Mouse (Mus musculus) monocyte, adult 5-6 weeks (primary cell): ENCODE data around the gene F10. TPM values are rescaled to one million over a fixed set of nuclear protein-coding genes. Genes with fewer than 3 reads are reported as not detected.

Experiments
- ATAC-seq: fragments of 153-309, 156-312 bp; replicated peaks from 2 replicates; pipeline ENCODE4 v1.8.0; 2017; ENCODE audit warnings: mild to moderate bottlenecking; ENCODE audit not compliant: low TSS enrichment, insufficient number of reproducible peaks, severe bottlenecking, poor library complexity, low FRiP score
- total RNA-seq: library from RNA; stranded (forward); fragments of 200-1000, 200-491, 200-594 nt; gene quantifications from 3 replicates; pipeline ENCODE4 v1.2.3, GENCODE M21; 2017

F10 gene
- 39.9 to 65.1 TPM (median 44.8 TPM) in 3 replicates for total RNA-seq

DNA sequence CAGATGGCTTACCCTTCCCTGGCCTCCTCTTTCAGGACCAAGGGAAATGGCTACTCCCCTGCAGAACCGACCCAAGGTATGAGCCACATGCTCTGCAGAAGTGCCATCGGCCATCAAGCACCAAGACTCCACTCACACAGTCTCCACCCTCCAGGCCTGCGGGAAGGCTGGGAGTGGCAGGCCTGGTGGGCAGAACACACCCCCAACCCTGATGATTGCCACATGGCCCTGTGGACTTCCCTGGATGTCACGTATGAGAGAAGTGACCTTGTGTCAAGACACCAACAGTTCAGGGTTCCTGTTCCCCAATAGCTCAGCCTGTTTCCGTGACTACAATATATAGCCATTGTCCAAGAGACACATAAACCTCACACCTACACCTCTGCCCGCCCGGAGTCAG lies at the start of gene F10:
TSS of gene F10 (plus strand) at position 294 of the 400 bp plus-strand sequence.
- peak; percentile 72 for ATAC-seq

DNA sequence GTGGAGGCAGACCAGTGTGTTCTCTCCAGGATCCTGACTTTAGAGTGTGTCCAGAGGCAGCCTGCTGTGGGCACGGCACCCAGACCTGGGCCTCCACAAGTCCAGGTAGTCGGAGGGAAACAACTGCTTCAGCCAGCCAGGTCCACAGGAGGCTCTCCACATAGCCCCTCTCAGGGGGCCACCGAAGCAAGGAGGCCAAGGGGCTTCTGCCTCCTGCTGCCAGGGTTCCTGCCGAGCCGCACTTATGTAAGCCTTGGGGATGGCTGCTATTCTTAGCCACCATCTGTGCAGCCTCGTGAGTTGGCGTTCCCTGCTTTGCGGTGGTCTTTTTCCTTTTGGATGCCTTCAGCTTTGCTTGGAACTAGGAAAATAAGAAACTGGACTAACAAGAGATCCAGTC lies 49.5 kb upstream of the F10 start:
- no peak for ATAC-seq

DNA sequence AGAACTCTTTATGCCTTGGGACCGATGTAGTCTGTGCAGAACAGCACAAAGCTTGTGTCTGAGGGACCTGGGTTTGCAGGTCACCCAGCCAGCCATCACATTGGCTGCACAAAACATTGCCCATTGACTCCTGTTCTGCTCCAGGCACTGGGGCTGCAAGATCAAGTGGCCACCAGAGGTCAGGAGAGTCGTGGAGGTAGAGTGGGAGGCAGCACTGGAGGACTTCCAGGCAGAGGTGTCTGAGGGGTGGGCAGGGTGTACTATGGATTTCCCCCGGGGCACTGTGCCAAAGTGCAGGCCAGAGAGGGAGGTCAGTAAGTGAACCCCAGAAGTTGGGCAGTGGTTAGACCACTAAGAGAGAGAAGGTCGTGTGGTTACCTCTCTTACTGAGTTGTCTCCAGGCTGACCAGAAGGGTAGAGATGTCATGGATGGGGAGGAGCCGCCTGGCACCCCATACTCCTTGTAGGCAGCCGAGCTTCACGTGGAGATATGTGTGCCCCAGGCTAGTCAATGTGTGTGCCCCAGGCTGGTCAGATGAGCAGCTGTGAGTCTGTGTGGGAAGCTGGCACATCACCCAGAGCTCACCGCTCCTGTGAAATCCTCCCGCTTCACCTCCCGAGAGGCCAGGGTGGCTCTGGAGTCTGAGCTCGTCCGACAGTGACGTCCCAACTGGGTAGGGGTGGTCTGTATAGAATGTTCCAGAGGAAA lies 48.2 kb upstream of the F10 start:
- ATAC-seq, result no peak

DNA sequence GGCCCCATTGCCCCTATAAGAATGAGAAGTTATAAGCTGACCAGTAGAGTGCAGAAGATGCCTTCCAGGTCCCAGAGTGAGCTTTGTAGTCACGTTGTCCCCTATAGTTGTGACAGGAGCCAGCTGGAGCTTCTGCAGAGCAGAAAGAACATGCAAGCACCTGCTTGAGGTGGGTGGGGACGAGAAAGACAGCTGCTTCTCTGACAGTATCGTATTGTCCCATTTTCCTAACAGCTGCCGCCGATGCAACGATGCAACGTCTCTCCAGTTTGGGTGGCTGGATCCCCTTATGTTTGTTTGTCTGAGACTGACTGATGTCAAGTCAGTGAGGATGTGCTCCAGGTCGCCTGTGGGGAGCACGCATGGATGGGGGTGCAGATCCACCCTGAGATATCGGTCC lies 45.7 kb upstream of the F10 start:
- no peak for ATAC-seq

DNA sequence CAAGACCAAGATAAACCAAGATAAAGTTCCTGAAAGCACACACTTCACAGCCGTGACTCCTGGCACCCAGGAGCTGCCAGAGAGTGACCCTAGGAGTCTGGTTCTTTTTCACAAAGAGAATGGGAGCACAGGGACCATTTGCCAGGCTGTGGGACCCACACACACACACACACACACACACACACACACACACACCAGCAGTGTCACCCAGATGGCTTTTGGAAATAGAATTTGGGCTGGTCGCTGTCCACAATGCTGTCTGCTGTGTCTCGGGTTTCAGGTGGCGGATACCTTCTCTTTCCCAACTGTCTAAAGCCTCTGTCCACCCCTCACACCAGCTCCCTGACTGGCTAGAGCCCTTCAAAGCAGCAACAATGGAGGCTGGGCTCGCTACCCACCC lies 42.6 kb upstream of the F10 start:
- no peak for ATAC-seq

DNA sequence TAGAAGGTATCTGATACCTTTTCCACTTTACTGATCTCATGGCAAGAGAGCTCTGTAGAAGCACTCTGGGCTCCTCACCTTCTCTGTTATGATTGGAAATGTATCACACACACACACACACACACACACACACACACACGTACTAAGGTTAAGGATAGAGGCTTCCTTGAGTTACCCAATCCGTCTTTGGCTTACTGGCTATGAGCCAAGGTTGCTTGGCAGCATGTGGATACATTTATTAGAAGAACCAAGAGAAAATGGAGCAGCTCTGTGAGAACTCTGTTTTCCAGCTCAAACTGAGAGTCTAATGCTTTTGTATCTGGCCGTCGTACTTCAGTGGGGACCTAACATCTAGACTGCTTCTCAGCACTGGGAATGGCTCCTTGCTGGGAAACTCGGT lies 41.6 kb upstream of the F10 start:
- ATAC-seq, result no peak

DNA sequence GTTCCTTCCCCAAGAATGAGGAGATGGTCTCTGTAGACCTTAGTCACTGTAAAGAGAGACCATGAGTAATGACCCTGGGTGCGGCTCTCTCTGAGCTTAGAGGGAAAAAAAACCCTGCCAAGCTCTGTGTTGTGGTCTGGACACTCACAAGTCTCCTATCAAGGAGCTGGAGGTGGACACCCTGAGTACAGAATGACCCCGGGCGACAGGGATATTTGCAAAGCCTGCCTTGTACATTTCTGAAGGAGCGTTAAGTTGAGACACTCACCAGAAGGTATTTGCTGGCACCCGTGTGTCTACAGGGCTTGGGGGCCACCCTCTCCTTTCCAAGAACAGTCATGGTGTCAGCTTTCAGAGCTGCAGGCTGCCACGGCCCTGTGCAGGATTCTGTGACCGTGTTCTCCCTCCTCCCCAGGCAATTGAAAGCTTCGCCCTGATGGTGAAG lies 40.3 kb upstream of the F10 start:
- ATAC-seq, result no peak

DNA sequence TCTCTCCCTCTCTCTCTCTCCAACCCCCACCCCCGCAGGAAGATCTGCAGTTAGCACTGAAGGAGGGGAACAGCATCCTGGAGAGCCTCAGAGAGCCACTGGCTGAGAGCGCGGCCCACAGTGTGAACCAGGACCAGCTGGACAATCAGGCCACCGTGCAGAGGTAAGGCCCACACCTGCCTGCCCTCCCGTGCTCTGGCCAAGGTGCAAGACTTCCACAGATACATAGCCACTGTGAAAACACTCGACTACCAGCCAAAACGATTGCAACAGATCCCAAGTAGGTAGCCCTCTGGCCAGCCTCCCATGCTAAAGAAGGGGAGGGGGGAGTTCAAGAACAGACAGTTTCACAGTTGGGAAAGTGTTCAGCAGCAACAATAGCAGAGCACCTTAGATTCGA lies 38.8 kb upstream of the F10 start:
- ATAC-seq, result no peak

DNA sequence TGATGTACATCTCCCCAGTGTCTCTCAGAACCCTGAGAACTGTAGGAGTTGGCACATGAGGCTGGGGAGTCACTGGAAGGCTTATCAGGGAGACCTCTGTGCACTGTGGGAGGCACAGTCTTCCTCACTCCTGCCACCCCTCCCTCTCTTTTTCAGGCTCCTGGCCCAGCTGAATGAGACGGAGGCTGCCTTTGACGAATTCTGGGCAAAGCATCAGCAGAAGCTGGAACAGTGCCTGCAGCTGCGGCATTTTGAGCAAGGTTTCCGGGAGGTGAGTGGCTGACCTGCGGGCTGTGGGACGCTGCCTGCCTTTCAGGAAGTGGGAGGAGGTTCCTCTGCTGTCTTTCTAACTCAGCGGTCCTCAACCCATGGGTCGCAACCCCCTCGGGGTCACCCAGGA lies 37.3 kb upstream of the F10 start:
- no peak for ATAC-seq

DNA sequence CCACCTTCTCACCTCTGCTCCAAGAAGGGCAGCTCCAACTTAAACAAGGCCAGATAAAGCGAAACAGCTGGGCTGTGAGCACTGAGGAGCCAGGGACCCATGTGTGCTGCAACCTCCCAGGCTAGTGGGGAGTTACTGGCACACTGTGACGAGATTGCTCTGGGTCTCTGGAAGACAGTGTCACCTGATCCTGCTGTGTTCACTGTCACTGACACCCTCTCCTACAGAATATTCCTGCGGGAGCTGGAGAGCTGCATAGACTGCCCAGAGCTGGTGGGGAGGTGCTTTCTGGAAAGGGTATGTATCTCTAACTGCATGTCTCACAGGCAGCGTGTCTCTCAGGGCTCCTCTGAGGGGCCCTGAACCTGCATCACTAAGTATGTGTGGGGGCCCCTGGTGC lies 29.6 kb upstream of the F10 start:
- no peak for ATAC-seq

DNA sequence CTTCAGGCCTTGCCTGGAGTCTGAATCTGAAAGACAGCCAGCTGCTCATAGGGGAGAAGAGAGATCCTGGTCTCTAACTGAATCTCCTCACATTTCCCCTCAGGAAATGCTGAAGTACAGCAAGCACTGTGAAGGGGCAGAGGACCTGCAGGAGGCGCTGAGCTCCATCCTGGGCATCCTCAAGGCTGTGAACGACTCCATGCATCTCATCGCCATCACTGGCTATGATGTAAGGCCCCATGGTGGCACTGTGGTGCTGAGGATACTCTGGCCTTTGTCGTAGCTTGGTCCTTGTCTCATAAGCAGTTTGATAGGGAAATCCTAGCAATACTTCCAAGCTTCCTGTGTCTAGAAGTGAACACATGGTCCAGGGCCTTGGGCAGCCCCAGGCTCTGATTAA lies 26.8 kb upstream of the F10 start:
- ATAC-seq, result peak; percentile 80

DNA sequence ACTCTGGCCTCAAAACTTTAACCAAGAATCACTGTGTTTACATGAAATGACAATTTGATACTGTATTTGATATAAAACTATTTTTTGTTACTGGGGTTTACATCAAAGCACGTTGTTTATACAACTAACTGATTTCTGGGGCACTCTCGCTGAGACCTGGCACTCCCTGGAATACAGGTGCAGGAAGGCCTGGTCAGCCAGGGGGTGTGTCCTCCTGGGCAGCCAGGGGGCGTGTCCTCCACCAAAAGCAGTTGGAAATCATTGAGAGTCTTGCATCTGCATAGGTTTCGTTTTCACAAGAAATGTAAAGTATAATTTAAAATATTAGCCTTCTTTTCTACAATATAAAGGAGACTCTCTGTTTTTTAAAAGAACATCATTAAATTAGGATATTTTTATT lies 17.5 kb upstream of the F10 start:
- ATAC-seq, result no peak

DNA sequence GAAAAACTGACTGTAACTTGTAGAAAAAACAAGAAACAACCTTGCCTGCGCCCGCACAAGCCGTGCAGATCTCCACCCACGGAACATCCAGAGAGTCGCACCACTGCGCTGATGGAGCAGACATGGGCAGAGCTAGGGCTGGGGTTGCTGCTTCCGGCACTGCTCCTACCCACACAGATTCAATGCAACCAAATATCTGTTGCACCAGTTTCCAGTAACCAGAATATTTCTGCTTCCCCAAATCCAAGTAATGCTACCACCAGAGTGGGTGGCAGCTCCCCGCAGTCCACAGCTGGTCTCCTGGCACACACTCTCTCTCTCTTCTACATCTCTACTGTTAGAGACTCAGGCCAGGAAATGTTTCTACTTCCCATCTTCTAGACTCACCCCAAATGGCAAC lies 15.3 kb upstream of the F10 start:
- ATAC-seq, result 0 out of 2 replicates have a peak, but pooled peaks have one; percentile 34

DNA sequence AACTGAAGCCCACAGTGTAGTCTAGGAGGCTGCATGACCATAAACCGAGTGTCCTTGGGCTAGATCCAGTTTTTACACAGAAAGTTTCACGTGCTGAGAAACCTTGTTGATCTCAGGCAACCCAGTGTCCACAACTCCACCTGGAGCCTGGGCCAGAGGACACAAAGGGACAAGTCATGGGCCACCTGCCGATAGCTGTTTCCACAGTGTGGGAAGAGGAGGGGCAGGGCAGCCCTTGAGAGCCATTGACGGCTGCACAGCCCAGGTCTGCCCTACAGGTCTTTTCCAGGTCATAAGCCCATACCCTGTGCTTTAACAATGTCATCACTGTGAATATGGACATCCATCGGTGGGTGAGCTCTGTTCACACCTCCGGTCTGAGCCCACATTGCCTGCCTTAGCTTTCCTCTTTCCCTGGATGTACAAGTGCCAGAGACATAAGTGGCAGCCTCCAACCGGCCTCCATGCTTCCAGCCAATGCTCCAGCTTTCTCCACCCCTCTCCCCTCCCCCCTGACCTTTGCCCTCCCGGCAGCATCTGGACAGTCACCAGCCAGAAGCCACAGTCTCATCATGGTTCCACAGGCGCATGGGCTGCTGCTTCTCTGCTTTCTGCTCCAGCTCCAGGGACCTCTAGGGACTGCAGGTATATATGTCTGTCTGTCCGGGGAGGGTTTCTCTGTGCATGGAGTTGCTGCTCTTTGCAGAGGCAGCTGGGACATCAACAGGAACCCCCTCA lies 11.5 kb upstream of the F10 start, which contains the start of gene F7:
TSS of gene F7 (plus strand) at position 548 of the 738 bp plus-strand sequence.
- ATAC-seq, result no peak

DNA sequence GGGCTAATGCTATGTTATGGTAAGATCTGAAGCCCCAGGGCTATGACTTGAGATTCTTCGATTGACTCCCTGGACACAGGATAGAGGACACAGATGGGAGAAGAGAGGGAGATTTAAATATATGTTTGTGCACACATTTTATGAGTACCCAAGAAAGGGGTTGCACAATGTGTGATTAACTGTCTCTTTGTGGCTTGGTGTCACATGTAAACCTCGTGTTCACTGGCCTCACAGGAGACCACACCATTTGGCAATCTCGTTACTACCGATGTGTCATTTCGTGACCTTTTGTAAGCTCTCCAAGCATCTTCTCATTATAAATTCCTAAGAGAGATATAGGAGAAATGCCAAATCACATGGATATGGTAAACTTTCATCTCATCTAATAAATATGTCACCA lies 9.5 kb upstream of the F10 start:
- ATAC-seq, result peak; percentile 67

DNA sequence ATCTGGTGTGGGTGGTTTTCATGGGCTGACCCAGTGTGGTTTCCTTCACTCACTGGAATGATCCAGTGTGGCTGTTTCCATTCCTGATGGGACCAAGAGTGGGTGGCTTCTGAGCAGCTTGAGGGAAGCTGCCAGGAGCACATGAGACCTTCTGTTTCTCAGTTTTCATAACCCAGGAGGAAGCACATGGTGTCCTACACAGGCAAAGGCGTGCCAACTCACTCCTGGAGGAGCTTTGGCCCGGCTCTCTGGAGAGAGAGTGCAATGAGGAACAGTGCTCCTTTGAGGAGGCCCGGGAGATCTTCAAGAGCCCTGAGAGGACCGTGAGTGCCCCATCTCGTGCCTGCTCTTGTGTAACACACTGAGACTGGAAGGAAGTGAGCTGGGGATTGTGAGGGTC lies 8.6 kb upstream of the F10 start:
- ATAC-seq, result peak; percentile 66

DNA sequence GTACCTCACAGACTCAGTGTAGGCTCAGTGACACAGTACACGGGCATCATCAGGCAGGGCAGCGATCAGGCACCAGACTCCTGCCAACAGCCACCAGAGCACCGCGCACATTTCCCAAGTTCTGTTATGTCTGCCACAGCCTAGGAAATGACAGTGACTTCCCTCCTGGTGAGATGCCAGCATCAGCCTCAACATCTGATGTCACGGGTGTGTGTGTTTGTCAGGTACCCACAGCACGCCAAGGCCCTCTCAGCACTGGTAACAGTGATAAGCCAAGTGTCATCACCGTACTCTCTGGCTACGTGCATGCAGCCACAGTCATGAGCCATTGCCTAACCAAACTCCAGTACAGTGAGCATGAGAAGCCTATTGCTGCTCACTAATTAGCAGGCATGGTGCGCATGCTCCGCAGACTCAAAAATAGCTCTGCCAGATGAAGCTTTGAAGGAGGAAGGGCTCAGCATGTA lies 729 bp upstream of the F10 start:
- peak; percentile 61 for ATAC-seq

DNA sequence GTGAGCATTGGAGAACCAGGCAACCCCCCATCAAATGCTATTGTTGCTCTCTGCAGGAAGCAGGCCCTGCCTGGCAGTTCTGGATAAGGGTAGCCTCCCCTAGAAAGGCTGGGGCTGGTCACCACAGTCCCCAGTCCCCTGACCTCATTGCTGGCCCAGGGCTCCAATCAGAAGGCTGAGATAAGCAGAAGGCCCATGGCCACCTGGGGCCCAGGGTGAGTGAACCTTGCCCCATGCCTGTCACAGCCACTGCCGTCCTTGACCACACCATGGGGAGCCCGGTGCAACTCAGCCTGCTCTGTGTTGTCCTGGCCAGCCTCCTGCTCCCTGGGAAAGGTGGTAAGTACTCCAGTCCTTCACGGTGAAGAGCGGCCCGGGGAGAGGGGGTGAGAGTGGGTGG lies 461 bp downstream of the F10 start:
- no peak for ATAC-seq

DNA sequence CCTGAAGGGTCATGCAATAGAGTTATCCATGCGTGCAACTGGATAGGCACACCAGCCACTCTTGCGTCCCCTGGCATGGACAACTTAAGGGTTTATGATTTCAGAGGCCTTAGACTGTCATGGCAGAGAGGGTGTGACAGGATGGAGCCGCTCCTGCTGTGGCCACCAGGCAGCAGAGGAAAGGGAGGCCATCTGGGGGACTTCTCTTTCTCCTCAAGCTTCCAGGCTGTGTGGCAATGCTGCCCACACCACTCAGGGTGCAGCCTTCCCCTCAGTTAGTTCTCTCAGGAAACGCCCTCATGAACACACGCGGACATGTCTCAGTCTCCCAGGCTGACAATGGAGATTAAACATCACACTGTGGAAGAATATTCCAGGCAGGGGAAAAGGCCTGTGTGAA lies 1.9 kb downstream of the F10 start:
- ATAC-seq, result peak; percentile 66

DNA sequence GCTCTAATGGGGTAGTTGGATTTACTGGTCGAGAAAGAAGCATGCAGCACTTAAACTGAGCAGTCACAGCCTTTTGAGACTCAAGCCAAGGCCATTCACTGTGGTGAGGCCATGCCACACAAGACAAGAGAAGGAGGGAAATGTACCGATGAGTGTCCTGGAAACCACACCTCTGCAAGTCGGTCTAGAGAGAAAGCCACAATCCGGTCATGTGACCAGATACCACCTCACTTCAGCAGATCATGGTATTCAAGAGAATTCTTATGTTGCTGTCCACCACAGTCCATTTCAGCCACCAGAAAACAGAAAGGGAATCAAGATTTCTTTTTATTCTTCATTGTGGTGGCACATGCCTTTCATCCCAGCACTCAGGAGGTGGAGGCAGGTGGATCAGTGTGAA lies 4.4 kb downstream of the F10 start:
- no peak for ATAC-seq
